Mouse (Mus musculus) urinary bladder, postnatal 36 days (tissue): ENCODE results near the gene Chrng.
A peak's percentile ranks its signal among the peaks of the same experiment; 100 is the strongest.

Source experiments
- DNase-seq, 2 experiments: peaks; one replicate each; pipeline ENCODE4 v3.0.0; 2022; ENCODE audit warnings: low spot score in 2 of 2, mixed read lengths in 1 of 2

The Chrng gene

DNA sequence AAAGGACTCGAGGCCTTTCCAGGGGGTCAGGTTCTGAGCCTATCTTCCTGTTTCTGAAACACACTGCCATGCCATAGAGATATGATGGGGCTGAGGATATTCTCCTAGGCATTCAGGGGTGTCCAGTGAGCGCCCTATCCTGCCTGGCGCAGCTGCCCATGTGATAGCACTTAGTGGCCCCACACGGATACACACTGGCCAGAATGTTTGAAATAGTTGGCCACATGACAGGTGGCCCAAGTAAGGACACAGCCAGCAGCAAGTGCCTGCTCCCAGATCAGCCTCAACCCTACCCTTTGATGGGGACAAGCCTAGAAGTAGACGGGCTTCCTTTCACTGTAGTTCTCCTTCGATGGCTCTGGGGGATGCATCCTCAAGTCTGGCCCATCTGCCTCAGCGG lies at the start of gene Chrng:
Chrng (plus strand) TSS at position 193 of the 400 bp plus-strand sequence.
- no peak for DNase-seq

- DNase-seq, result no peak
Observed at GRCm38 (mm10) chr1:87155531-87156198, 48.8 kb upstream of the Chrng start.

GRCm38 (mm10) chr1:87156199-87156587 lies 48.3 kb upstream of the Chrng start, which contains the start of gene Ecel1:
Gene Ecel1 (minus strand): TSS chr1:87156521.
- no peak for DNase-seq

DNA sequence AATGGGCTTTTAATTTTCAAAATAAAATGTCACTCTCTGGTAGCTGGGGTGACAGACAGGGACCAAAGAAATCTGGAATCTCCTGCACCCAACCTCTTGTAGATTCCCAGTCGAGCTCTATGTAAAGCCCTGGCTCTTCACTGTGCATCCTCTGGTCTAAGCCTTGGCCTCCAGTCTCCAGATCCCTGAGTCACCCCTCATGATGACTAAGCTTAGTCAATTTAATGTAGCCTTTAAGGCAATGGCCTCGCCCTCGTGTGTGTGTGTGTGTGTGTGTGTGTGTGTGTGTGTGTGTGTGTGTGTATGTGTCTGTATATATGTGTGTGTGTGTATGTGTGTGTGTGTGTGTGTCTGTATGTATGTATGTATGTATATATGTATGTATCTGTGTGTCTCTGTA lies 45.1 kb upstream of the Chrng start:
- DNase-seq, result no peak

- no peak for DNase-seq
Observed at GRCm38 (mm10) chr1:87164164-87164795, 40.2 kb upstream of the Chrng start.

DNA sequence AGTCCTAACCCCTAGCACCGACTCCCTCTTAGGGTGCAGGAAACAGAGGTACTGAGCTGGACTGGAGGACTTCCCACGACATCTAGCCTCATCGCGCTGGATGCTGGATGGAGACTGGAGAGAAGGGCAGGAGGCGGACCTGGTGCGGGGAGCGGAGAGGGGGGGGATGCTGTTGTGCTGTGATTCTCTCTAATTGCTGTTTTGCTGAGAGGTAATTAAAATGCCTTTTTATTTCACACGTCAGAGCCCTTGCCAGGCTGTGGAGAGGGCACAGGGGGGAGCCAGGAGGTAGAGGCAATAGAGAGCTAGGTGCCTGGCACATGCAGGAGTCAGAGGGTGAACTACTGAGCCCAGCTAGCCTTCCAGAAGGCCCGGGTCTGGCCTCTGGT lies 39.7 kb upstream of the Chrng start:
- DNase-seq, result no peak

DNA sequence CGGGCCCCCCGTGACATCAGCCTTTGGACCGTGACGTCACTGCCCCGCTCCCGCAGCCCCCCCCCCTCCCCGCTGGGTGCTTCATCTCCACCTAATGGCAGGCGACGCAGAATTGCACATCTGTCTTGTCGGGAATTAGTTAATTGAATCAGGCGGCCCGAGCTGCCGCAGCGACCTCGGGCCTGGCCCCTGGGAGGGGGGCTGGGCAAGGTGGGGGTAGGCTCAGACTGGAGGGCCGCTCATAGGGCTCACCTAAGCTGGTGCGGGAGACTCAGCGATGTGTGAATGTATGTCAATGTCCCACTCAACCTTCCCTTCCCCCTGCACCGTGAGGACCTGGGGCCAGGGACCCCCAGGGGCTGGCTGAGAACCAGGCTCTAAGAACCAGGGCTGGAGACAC lies 34.0 kb upstream of the Chrng start:
- no peak for DNase-seq

DNA sequence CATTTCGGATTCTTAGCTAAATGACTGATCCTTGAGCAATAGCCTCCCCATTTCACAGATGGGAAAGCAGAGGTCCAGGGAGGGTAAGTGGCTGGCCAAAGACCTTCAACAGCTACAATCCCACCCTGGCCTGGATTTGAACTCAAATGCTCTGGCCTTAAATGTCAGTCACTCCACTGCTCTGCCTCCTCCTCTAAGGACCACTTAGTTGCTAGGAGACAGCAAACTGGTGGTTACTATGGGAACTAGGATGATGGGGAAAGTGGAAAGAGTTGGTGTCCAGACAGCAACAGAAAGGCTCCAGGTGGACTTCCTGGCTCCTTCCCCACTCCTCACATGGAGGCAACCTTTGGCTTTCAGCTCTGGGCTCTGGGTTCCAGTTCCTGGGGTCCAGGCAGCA lies 33.1 kb upstream of the Chrng start:
- DNase-seq, result no peak

DNA sequence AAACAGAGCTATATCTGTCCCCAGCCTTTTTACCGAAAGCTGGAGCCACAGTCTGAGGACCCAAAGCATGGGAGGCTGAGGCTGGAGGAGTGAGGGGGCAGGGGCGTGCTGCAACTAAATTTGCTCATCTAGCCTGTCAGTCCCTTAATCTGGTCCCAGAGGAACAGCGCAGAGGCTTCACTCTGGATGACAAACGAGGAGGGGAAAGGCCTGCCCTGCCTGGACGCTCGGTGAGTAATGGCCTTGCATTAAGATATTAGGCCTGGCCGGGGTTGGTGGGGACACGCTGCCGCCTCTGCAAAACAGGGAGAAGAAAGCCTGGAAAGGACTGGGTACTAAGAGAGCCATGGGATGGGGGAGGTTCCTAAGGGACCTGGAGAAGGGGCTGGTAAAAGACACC lies 32.1 kb upstream of the Chrng start:
- DNase-seq, result no peak

- peak in 1 of 2 experiments; percentile 58 for DNase-seq
Observed at GRCm38 (mm10) chr1:87174006-87174955, 30.2 kb upstream of the Chrng start.

DNA sequence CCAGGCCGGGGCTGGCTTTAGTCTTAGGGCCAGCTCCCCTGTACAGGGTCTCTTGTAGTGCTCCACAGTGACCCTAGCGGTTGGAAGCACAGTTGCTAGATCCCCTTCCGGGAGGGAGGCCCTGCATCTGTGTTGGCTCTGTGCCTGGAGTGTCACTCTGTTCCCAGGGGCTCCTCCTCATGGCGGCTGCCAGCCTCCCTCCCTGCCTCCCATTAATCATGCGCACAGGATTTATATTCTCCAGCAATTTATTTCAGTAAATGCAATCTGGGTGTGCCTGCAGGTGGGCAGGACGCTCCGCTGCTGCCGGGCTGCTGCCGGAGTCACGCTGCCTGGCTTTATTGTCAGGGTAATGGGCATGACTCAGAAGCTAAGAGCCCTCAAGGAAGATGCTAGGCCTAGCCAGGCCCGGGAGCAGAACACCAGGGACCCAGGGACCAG lies 28.6 kb upstream of the Chrng start:
- no peak for DNase-seq

DNA sequence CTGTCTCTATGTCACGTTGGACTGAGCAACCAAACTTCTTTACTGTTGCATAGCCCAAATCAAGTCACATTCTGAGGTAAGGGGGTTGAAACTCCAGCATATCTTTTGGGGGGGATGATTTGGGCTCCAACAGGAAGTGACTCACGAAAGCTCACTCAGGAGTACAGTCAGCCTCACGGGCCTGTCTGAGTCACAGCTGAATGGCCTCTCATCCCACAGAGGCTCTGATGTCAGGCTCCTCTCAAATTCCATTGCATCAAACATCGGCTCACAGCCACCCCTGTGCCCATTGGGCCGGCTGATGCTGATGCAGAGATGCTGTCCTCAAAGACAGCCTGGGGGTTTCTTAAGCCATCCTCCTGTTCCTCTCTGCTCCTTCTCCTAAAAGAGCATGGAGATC lies 23.6 kb upstream of the Chrng start:
- no peak for DNase-seq

- DNase-seq, result no peak
Observed at GRCm38 (mm10) chr1:87183013-87183412, 21.4 kb upstream of the Chrng start, which contains the start of gene Prss56. Gene Prss56 (plus strand): TSS chr1:87183313.

- no peak for DNase-seq
Observed at GRCm38 (mm10) chr1:87183998-87184750, 20.3 kb upstream of the Chrng start.

DNA sequence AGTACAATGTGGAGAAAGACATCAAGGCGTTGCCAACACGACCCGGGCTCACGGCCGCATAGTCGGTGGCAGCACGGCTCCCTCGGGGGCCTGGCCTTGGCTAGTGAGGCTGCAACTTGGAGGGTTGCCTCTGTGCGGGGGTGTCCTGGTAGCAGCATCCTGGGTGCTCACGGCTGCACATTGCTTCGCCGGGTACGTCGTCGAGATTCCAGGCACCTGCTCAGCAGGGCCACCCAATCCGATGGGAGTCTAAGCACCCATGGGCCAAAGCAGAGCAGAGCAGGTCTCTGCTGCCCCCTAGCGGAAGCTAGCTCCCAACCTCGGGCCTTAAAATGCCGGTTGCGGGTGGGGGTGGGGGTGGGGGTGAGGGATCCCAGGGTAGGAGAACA lies 19.7 kb upstream of the Chrng start:
- DNase-seq, result peak; percentile 44 to 50

GRCm38 (mm10) chr1:87185526-87185925 lies 18.9 kb upstream of the Chrng start:
- DNase-seq, result no peak

- no peak for DNase-seq
Observed at GRCm38 (mm10) chr1:87186261-87187036, 18.0 kb upstream of the Chrng start.

- DNase-seq, result peak; percentile 45 to 65
Observed at GRCm38 (mm10) chr1:87187037-87187355, 17.5 kb upstream of the Chrng start.

DNA sequence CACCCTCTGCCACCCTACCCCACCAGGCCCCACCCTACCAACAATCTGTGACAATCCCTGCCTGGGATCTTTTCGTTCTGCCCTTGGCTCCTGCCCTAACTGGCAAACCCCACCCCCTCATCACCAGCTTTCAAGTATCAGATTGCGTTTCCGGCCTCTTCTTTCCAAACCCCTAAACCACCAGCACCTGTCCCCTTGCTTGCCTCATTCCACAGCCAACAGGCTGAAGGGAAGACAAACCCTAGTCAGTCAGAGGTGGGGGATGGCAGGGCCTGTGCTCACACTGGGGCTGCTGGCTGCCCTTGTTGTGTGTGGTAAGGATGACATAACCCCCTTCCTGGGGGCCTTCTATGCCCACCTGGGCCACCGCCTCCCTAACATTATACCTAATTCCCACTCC lies 14.0 kb upstream of the Chrng start, which contains the start of gene Chrnd:
Chrnd (plus strand) TSS at position 179 of the 400 bp plus-strand sequence.
- DNase-seq, result no peak

DNA sequence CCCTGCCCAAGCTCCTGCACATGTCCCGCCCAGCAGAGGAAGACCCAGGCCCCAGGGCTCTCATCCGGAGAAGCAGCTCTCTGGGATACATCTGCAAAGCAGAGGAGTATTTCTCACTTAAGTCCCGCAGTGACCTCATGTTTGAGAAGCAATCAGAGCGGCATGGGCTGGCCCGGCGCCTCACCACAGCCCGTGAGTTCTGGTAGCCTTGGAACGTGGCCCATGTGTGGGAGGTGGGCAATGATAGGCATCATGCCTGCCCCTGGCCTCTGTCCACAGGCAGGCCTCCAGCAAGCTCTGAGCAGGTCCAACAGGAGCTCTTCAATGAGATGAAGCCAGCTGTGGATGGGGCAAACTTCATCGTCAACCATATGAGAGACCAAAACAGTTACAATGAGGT lies 7.2 kb upstream of the Chrng start:
- no peak for DNase-seq
